Mouse (Mus musculus) midbrain, embryonic 14.5 days (tissue): ENCODE measurements around the gene Sgf29. TPM values are rescaled to one million over a fixed set of nuclear protein-coding genes. Genes with fewer than 3 reads are reported as not detected.

Source experiments
- ATAC-seq: fragments of 200-750 bp; cut with Nextera tagmentation; 2 replicates; pipeline ENCODE4 v1.8.0; 2017; ENCODE audit warnings: moderate number of reproducible peaks, moderate library complexity; ENCODE audit not compliant: low FRiP score, low TSS enrichment
- DNase-seq: peaks from one replicate; pipeline ENCODE4 v3.0.0-alpha.2; 2015
- H3K27ac ChIP-seq: fragments of 300-500 bp; sonication (generic); replicated peaks from 2 replicates; pipeline ENCODE4 v1.5.1; 2014; ENCODE audit warnings: mild to moderate bottlenecking, low read depth, low read length, moderate library complexity
- H3K27me3 ChIP-seq: fragments of 300-500 bp; sonication (generic); 2 replicates; pipeline ENCODE4 v1.6.1; 2014; ENCODE audit warnings: low read length, control low read depth, mixed read lengths; ENCODE audit not compliant: control insufficient read depth, insufficient read depth
- H3K36me3 ChIP-seq: fragments of 300-500 bp; sonication (generic); 2 replicates; pipeline ENCODE4 v1.6.1; 2014; ENCODE audit warnings: low read length, control low read depth; ENCODE audit not compliant: control insufficient read depth, insufficient read depth
- H3K4me1 ChIP-seq: fragments of 300-500 bp; sonication (generic); 2 replicates; pipeline ENCODE4 v1.6.1; 2014; ENCODE audit warnings: mild to moderate bottlenecking, antibody characterized with exemption, low read length, control low read depth; ENCODE audit not compliant: control insufficient read depth, insufficient read depth
- H3K4me2 ChIP-seq: fragments of 300-500 bp; sonication (generic); 2 replicates; pipeline ENCODE4 v1.6.1; 2014; ENCODE audit warnings: mild to moderate bottlenecking, low read length, moderate library complexity
- H3K4me3 ChIP-seq: fragments of 300-500 bp; sonication (generic); replicated peaks from 2 replicates; pipeline ENCODE4 v1.5.1; 2014; ENCODE audit warnings: low read depth, low read length
- H3K9ac ChIP-seq: fragments of 300-500 bp; sonication (generic); replicated peaks from 2 replicates; pipeline ENCODE4 v1.6.1; 2014; ENCODE audit warnings: mild to moderate bottlenecking, low read length, moderate library complexity
- H3K9me3 ChIP-seq: fragments of 300-500 bp; sonication (generic); 2 replicates; pipeline ENCODE4 v1.6.1; 2016; ENCODE audit warnings: low read length, control low read depth, mixed read lengths; ENCODE audit not compliant: control insufficient read depth
- WGBS: fragments of 180-500 bp; shearing (Covaris S2); extraction: QIAGEN DNeasy Blood & Tissue Kit; methylation state at CpG from one replicate; pipeline ENCODE4 v1.1.7; 2014; 5-methylcytosine and 5-hydroxymethylcytosine counted together
- polyA plus RNA-seq: library from polyadenylated mRNA; unstranded; fragments of >200 nt; fragmentation: Nextera tagmentation; extraction: Ambion mirVana; gene quantifications from 2 replicates; pipeline ENCODE4 v1.2.1, GENCODE M21; 2014

Gene Sgf29
- polyA plus RNA-seq, 1 experiment from 2014 or later = 64.6 TPM

GRCm38 (mm10) chr7:126619559-126620275, 29.4 kb upstream of the Sgf29 start:
- H3K4me1 ChIP-seq = no peaks in the 10 kb centered on the region
- H3K4me2 ChIP-seq = no peak overlapping the region
- no peak overlapping the region for H3K4me3 ChIP-seq
- H3K9ac ChIP-seq = no peak overlapping the region
- no peak for ATAC-seq
- H3K9me3 ChIP-seq = no peaks in the 10 kb centered on the region
- WGBS = 86% methylated on average over 10 of the region's 10 CpGs
- no peak for DNase-seq
- no peaks in the 10 kb centered on the region for H3K36me3 ChIP-seq
- no peak overlapping the region for H3K27ac ChIP-seq
- H3K27me3 ChIP-seq = no peaks in the 10 kb centered on the region

DNA sequence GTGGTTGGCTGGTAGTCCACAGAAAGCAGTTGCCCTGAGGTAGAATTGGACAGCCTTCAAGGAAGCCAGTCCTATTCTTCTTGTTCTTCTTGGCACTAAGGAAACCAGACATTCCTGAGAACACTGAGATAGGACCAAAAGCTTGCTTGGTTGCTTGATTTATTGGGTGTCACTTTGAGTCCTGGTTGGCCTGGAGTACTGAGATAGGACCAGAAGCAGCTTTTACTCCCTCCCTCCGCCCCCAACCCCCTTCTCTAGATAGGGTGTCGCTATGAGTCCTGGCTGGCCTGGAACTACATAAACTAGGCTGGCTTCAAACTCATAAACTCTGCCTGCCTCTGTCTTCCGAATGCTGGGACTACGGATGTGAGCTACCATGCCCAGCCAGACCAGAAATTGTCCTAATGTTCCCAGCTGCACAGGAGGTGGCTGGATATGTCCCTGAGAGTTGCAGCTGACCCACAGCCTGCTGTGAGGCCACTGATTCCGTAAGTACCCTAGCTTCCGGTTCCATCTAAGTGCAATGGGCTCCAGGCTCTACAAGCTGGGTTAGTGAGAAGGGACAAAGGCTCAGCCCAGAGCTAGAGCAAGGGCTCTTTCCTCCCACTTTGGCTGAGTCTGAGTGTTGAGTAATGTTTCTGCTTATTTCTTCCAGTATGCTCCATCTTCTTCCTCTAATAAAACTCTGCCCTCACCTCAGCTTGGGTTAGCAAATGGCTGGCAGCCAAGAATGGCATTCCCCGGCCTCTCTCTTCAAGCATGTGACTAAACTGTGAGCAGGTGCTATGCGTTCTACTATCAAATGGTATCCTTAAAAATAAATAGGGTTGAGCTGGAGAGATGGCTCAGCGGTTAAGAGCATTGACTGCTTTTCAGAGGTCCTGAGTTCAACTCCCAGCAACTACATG, 27.4 kb upstream of the Sgf29 start:
- Histone ChIP-seq H3K9me3 (no peaks in the 10 kb centered on the region), H3K9ac (no peak overlapping the region), H3K27ac (no peak overlapping the region), H3K4me3 (no peak overlapping the region), H3K27me3 (no peaks in the 10 kb centered on the region), H3K4me2 (no peak overlapping the region), H3K4me1 (no peaks in the 10 kb centered on the region), H3K36me3 (no peaks in the 10 kb centered on the region)
- no peak for ATAC-seq
- WGBS = 91% methylated on average over 9 of the region's 9 CpGs
- no peak for DNase-seq

DNA sequence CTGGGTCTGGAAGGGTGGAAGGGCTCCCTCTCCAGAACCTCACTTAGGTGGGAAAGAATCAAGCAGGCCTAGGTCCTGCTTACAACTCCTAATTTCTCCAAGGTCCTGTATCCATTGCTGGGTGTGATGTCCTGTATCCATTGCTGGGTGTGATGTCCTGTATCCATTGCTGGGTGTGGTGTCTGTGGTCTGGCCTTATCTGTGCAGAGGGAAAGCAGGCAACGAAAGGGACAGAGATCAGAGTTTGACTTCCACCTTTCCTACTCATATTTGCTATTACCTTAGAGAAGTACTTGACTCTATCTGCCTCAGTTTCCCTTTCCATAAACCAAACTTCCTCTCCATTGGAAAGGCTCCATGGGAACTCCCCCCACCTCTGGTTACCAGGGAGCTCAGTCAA, 25.7 kb upstream of the Sgf29 start:
- DNase-seq = no peak
- 90% methylated on average over 1 of the region's 1 CpGs for WGBS

GRCm38 (mm10) chr7:126624774-126625173, 24.3 kb upstream of the Sgf29 start:
- Histone ChIP-seq H3K27me3 (no peaks in the 10 kb centered on the region), H3K36me3 (no peaks in the 10 kb centered on the region), H3K4me3 (no peak overlapping the region), H3K4me1 (no peaks in the 10 kb centered on the region), H3K4me2 (no peak overlapping the region), H3K9me3 (no peaks in the 10 kb centered on the region), H3K27ac (no peak overlapping the region), H3K9ac (no peak overlapping the region)
- DNase-seq (no peak), ATAC-seq (no peak)
- WGBS = 72% methylated on average over 16 of the region's 16 CpGs

More for the DNA sequence above, 25.7 kb upstream of the Sgf29 start:
- no peak overlapping the region for H3K9ac ChIP-seq
- no peak overlapping the region for H3K4me2 ChIP-seq
- no peaks in the 10 kb centered on the region for H3K4me1 ChIP-seq
- no peaks in the 10 kb centered on the region for H3K36me3 ChIP-seq
- H3K9me3 ChIP-seq = no peaks in the 10 kb centered on the region
- ATAC-seq = no peak
- H3K4me3 ChIP-seq = no peak overlapping the region
- H3K27ac ChIP-seq = no peak overlapping the region
- H3K27me3 ChIP-seq = no peaks in the 10 kb centered on the region

DNA sequence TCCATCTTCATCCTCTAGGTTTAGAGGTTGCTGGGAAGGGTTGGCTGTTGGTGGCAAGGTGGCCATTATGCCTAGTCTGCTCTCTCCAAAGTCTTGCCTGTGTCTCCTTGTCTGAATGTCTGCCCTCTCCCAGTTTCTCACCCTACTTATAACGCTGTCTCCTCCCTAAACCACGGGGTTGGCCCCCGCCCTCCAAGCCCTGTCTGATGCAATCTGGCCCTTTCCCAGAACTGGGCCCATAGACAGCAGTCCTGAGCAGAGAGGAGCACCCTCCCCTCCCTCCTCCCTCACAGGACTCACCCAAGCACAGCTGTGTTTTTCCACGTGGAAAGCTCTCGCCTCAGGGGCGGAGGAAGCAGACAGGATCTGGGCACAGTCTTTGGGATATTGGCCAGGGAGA, 23.7 kb upstream of the Sgf29 start:
- Histone ChIP-seq H3K4me3 (no peak overlapping the region), H3K9ac (no peak overlapping the region), H3K27me3 (no peaks in the 10 kb centered on the region), H3K9me3 (no peaks in the 10 kb centered on the region), H3K27ac (no peak overlapping the region), H3K4me1 (no peaks in the 10 kb centered on the region), H3K36me3 (no peaks in the 10 kb centered on the region), H3K4me2 (no peak overlapping the region)
- ATAC-seq (no peak), DNase-seq (peak; percentile 9)
- 62% methylated on average over 6 of the region's 6 CpGs for WGBS

GRCm38 (mm10) chr7:126625807-126626600, 23.1 kb upstream of the Sgf29 start:
- ATAC-seq (no peak), DNase-seq (no peak)
- H3K27me3 ChIP-seq = no peaks in the 10 kb centered on the region
- H3K4me3 ChIP-seq = no peak overlapping the region
- WGBS = 80% methylated on average over 3 of the region's 3 CpGs
- no peak overlapping the region for H3K9ac ChIP-seq
- H3K4me2 ChIP-seq = no peak overlapping the region
- H3K36me3 ChIP-seq = no peaks in the 10 kb centered on the region
- H3K27ac ChIP-seq = no peak overlapping the region
- H3K9me3 ChIP-seq = no peaks in the 10 kb centered on the region
- no peaks in the 10 kb centered on the region for H3K4me1 ChIP-seq

- 82% methylated on average over 6 of the region's 6 CpGs for WGBS
These were observed 21.0 kb upstream of the Sgf29 start for GRCm38 (mm10) chr7:126628111-126628510.

GRCm38 (mm10) chr7:126629915-126630314, 19.2 kb upstream of the Sgf29 start:
- H3K9ac ChIP-seq = no peak overlapping the region
- no peaks in the 10 kb centered on the region for H3K4me1 ChIP-seq
- DNase-seq (no peak), ATAC-seq (no peak)
- no peaks in the 10 kb centered on the region for H3K9me3 ChIP-seq
- no peaks in the 10 kb centered on the region for H3K27me3 ChIP-seq
- H3K36me3 ChIP-seq = no peaks in the 10 kb centered on the region
- H3K4me3 ChIP-seq = no peak overlapping the region
- no peak overlapping the region for H3K4me2 ChIP-seq
- H3K27ac ChIP-seq = no peak overlapping the region
- 40% methylated on average over 3 of the region's 3 CpGs for WGBS

More at GRCm38 (mm10) chr7:126628111-126628510, 21.0 kb upstream of the Sgf29 start:
- no peak for DNase-seq
- Histone ChIP-seq H3K4me2 (no peak overlapping the region), H3K27ac (no peak overlapping the region), H3K36me3 (no peaks in the 10 kb centered on the region), H3K4me1 (no peaks in the 10 kb centered on the region), H3K9ac (no peak overlapping the region), H3K4me3 (no peak overlapping the region), H3K9me3 (no peaks in the 10 kb centered on the region), H3K27me3 (no peaks in the 10 kb centered on the region)
- ATAC-seq = no peak
